ENCODE assay signal across 14 mouse cellular contexts in genomic region chr19:20122475-20122874, GRCm38 (mm10).
DNase-seq lines count a peak whose midpoint lies in the region; ATAC-seq and TF ChIP-seq lines count a peak whose summit lies in the region.
"Had no signal": no experiment of that assay in that cellular context is flagged by ENCODE, and none has a peak within 500 bp of the region (broad histone marks: within the 10 kb centered on the region; RNA-seq: fewer than 3 reads in every experiment).

No protein-coding gene starts in this region.

- no peaks in the 10 kb centered on the region for H3K9me3 ChIP-seq in hindbrain, embryonic 13.5 days
- H3K9me3 ChIP-seq: limb, embryonic 13.5 days; lung, embryonic 15.5 days had no signal

- peak; percentile 7 for DNase-seq in MN1 (ENCODE audit: low spot score)
- DNase-seq in embryo, embryonic 11.5 days (ENCODE audit: low read depth, low spot score), result peak; percentile 7
- peak; percentile 14 for DNase-seq in neural tube, embryonic 10.5 days (ENCODE audit: extremely low spot score, low spot score)
- no peak for DNase-seq in kidney, postnatal 10 days
- DNase-seq in layer of hippocampus, adult 18-20 months (ENCODE audit: low spot score in 2 of 2), result no peak
- DNase-seq in right cerebral cortex, postnatal 4 days, result no peak
- no peak for DNase-seq in left cerebral cortex, adult 2 months (ENCODE audit: extremely low spot score in 1 of 2, low spot score in 2 of 2)
- DNase-seq: cerebellum, postnatal 14 days; heart, adult 18-20 months; heart, postnatal 14 days; kidney, adult 8-10 months had no signal

- no peaks in the 10 kb centered on the region for H3K27me3 ChIP-seq in hindbrain, embryonic 13.5 days
- H3K27me3 ChIP-seq: limb, embryonic 13.5 days; lung, embryonic 15.5 days had no signal

- H3K4me3 ChIP-seq in hindbrain, embryonic 13.5 days, result no peak overlapping the region
- H3K4me3 ChIP-seq in left cerebral cortex, adult 2 months, result no peak overlapping the region
- H3K4me3 ChIP-seq: limb, embryonic 13.5 days; lung, embryonic 15.5 days had no signal

- peak; percentile 95 for ATAC-seq in hindbrain, embryonic 13.5 days (ENCODE audit: low FRiP score)

- H3K36me3 ChIP-seq in hindbrain, embryonic 13.5 days, result no peaks in the 10 kb centered on the region
- H3K36me3 ChIP-seq: limb, embryonic 13.5 days; lung, embryonic 15.5 days had no signal

- intact Hi-C loops in left cerebral cortex, adult 2 months (cut with DNase I), result no loop called here

- 12% methylated on average over 4 of the region's 4 CpGs for WGBS in hindbrain, embryonic 13.5 days

- H3K4me1 ChIP-seq in hindbrain, embryonic 13.5 days (replicated peaks), result peaks cover 5% of the 10 kb centered on the region
- H3K4me1 ChIP-seq: limb, embryonic 13.5 days; lung, embryonic 15.5 days had no signal

- no peak for TF ChIP-seq CTCF in left cerebral cortex, adult 2 months (IDR thresholded peaks at IDR 0.05)

- no peak overlapping the region for H3K27ac ChIP-seq in hindbrain, embryonic 13.5 days
- no peak overlapping the region for H3K27ac ChIP-seq in left cerebral cortex, adult 2 months
- H3K27ac ChIP-seq: limb, embryonic 13.5 days; lung, embryonic 15.5 days had no signal

- H3K4me2 ChIP-seq in hindbrain, embryonic 13.5 days, result no peak overlapping the region
- H3K4me2 ChIP-seq: limb, embryonic 13.5 days; lung, embryonic 15.5 days had no signal

- H3K9ac ChIP-seq in hindbrain, embryonic 13.5 days, result no peak overlapping the region
- H3K9ac ChIP-seq: limb, embryonic 13.5 days; lung, embryonic 15.5 days had no signal

Comparison
In these comparisons a context has a peak if more than half of its experiments do, and no peak if none do; other contexts are left out.
1. DNase-seq: peak in MN1 (single experiment), embryo, embryonic 11.5 days (single experiment) and neural tube, embryonic 10.5 days (single experiment); none in kidney, postnatal 10 days (single experiment), layer of hippocampus, adult 18-20 months (0 of 2), right cerebral cortex, postnatal 4 days (single experiment) and left cerebral cortex, adult 2 months (0 of 2).